Mouse (Mus musculus): ENCODE results near the gene Lipc. TPM values are rescaled to one million over a fixed set of nuclear protein-coding genes. Genes with fewer than 3 reads are reported as not detected.
A peak's percentile ranks its signal among the peaks of the same experiment; 100 is the strongest.

Lipc gene
- total and polyA plus RNA-seq, 3 experiments: 0.14 to 0.25 TPM; not detected in 1

DNA sequence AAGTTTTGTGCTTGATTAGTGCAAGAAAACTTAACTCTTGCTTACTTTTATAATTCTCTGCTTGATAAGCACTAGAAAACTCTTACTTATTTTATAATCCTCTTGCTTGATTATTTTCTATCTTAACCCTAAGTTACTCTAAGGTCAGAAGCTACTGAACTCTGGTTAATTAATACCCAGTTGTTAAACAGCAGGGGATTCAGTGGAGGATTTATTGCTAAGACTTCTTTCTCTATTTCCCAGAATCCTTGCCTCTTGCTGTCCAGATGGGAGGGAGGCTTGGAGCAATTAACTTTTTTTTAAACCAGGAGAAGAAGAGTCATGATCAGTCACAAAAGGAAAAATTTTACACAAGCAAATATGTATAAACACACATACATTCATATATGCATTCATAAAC, 21.3 kb upstream of the Lipc start:
- Histone ChIP-seq H3K4me3 (no peak overlapping the region), H3K27me3 (ENCODE audit: control insufficient read depth, insufficient read depth, low read length) (no peaks in the 10 kb centered on the region), H3K9ac (ENCODE audit: low read depth, low read length) (no peak overlapping the region), H3K27ac (no peak overlapping the region), H3K36me3 (ENCODE audit: control insufficient read depth, insufficient read depth, low read length) (no peaks in the 10 kb centered on the region), H3K79me2 (replicated peaks; ENCODE audit: control insufficient read depth, insufficient read depth, low read length) (no peaks in the 10 kb centered on the region), H3K4me1 (ENCODE audit: control insufficient read depth, insufficient read depth, low read length) (peaks cover 2% of the 10 kb centered on the region)
- no peak for DNase-seq
- TF ChIP-seq CTCF (IDR thresholded peaks at IDR 0.05): no peak
- TF ChIP-seq EP300 (IDR thresholded peaks at IDR 0.05; ENCODE audit: insufficient read depth, low read depth, low read length): no peak
- no peak for TF ChIP-seq POLR2A (IDR thresholded peaks at IDR 0.05; ENCODE audit: insufficient read depth, low read depth, low read length)
- intact Hi-C loops (cut with DNase I): no loop called here

DNA sequence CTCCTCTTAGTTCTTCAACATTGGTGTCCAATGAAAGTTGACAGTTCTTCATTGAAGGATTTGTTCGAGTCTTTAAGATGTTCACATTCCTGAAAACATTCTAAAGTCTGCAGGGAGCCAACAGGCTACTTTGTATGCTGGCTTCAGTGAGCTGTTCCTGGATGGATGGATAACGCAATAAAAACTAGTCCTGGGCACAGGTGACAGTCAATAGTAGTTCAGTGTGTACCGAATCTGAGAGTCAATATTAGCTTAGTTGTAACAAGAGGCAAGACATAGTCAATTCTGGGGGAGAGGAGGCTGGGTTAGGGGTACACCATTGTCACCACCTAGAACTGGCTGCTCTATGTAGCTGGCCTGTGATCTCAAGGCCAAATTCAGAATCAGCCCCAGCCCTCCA, 17.2 kb upstream of the Lipc start:
- peaks cover 6% of the 10 kb centered on the region for H3K4me1 ChIP-seq (ENCODE audit: control insufficient read depth, insufficient read depth, low read length)
- 81% methylated on average over 3 of the region's 3 CpGs for WGBS
- TF ChIP-seq CTCF (IDR thresholded peaks at IDR 0.05): no peak
- TF ChIP-seq POLR2A (IDR thresholded peaks at IDR 0.05; ENCODE audit: insufficient read depth, low read depth, low read length): no peak
- TF ChIP-seq EP300 (IDR thresholded peaks at IDR 0.05; ENCODE audit: insufficient read depth, low read depth, low read length): no peak
- H3K4me3 ChIP-seq: no peak overlapping the region
- H3K27me3 ChIP-seq (ENCODE audit: control insufficient read depth, insufficient read depth, low read length): no peaks in the 10 kb centered on the region
- peaks cover 2% of the 10 kb centered on the region; the same call in 1 of the 2 replicates for H3K36me3 ChIP-seq (ENCODE audit: control insufficient read depth, insufficient read depth, low read length)
- H3K27ac ChIP-seq: no peak overlapping the region
- H3K9ac ChIP-seq (ENCODE audit: low read depth, low read length): no peak overlapping the region
- intact Hi-C loops (cut with DNase I): no loop called here
- no peaks in the 10 kb centered on the region for H3K79me2 ChIP-seq (replicated peaks; ENCODE audit: control insufficient read depth, insufficient read depth, low read length)
- no peak for DNase-seq

DNA sequence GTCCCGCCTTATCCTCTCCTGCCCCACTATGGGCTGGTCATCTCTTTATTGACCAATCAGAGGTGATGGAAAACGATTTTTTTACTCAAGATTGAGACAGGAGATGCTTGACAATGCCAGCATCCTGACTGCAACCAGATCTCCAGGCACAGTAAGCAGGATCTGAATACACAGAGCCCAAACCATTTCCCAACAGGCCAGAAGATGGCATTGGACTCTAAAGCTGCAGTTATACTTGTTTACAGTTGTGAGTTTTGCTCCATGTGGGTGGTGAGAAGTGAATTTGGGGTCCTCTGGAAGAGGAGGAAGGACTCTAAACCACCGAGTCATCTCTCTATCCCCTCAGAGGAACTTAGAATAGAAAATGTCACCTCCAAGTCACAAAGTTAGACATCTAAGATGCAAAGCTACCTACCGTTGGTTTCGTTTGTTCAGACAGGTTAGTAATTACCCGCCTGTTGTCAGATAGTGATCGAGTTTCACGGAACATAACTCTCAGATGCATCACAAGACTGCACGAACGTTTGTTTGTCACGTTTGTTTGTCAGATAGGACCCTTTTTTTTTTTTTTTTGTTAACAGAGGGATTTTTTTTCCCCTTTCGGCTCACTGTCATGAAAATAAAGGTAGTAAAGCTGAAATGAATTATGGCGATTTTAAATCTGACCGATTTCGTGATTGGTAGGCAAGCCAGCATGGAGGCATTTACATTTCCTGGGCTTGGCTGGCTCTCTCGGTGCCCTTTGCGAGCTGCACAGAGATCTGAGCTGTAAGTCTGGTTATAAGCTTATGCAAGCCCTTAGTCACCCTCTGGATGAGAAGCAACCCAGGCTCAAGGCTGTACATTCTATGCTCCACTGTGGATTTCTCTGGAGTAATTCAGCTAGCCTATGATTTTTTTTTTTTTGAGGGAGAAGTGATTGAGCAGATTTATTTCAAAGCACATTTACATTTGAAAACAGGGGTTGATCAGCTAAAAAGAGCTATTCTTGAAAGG, 14.3 kb upstream of the Lipc start:
- TF ChIP-seq POLR2A (IDR thresholded peaks at IDR 0.05; ENCODE audit: insufficient read depth, low read depth, low read length) (no peak), CTCF (IDR thresholded peaks at IDR 0.05) (peak; percentile 19; the same call in 1 of the 2 replicates)
- intact Hi-C loops (cut with DNase I): no loop called here
- DNase-seq: no peak
- H3K27ac ChIP-seq: no peak overlapping the region
- WGBS: 89% methylated on average over 17 of the region's 17 CpGs
- H3K27me3 ChIP-seq (ENCODE audit: control insufficient read depth, insufficient read depth, low read length): no peaks in the 10 kb centered on the region
- H3K9ac ChIP-seq (ENCODE audit: low read depth, low read length): no peak overlapping the region
- no peaks in the 10 kb centered on the region for H3K79me2 ChIP-seq (replicated peaks; ENCODE audit: control insufficient read depth, insufficient read depth, low read length)
- peaks cover 6% of the 10 kb centered on the region for H3K4me1 ChIP-seq (ENCODE audit: control insufficient read depth, insufficient read depth, low read length)
- H3K4me3 ChIP-seq: no peak overlapping the region
- H3K36me3 ChIP-seq (ENCODE audit: control insufficient read depth, insufficient read depth, low read length): peaks cover 2% of the 10 kb centered on the region; the same call in 1 of the 2 replicates

DNA sequence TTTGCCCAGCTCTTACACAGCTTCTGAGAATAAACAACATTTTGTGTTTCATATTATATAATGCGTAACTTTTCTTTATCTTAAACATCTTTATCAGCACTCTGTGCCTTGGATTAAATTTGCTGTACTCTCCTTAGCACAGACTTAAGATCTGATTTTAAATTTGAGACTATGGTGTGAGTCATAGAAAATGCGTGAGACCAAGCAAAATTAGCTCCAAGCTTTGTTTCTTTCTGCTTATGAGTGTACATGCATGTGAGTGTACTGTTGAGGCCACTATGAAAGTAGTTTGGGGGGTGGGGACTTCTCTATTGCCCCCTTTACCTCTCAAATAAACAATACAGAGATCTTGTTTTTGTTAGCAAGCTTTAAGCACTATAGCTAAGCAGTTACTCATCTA, 13.4 kb upstream of the Lipc start:
- TF ChIP-seq CTCF (IDR thresholded peaks at IDR 0.05) (no peak), POLR2A (IDR thresholded peaks at IDR 0.05; ENCODE audit: insufficient read depth, low read depth, low read length) (no peak), EP300 (IDR thresholded peaks at IDR 0.05; ENCODE audit: insufficient read depth, low read depth, low read length) (no peak)
- H3K79me2 ChIP-seq (replicated peaks; ENCODE audit: control insufficient read depth, insufficient read depth, low read length): no peaks in the 10 kb centered on the region
- H3K36me3 ChIP-seq (ENCODE audit: control insufficient read depth, insufficient read depth, low read length): peaks cover 2% of the 10 kb centered on the region; the same call in 1 of the 2 replicates
- peak overlapping the region; percentile 51 for H3K27ac ChIP-seq
- H3K9ac ChIP-seq (ENCODE audit: low read depth, low read length): no peak overlapping the region
- H3K4me3 ChIP-seq: no peak overlapping the region
- H3K4me1 ChIP-seq (ENCODE audit: control insufficient read depth, insufficient read depth, low read length): peaks cover 6% of the 10 kb centered on the region
- intact Hi-C loops (cut with DNase I): no loop called here
- 86% methylated on average over 2 of the region's 2 CpGs for WGBS
- DNase-seq: no peak
- H3K27me3 ChIP-seq (ENCODE audit: control insufficient read depth, insufficient read depth, low read length): no peaks in the 10 kb centered on the region

DNA sequence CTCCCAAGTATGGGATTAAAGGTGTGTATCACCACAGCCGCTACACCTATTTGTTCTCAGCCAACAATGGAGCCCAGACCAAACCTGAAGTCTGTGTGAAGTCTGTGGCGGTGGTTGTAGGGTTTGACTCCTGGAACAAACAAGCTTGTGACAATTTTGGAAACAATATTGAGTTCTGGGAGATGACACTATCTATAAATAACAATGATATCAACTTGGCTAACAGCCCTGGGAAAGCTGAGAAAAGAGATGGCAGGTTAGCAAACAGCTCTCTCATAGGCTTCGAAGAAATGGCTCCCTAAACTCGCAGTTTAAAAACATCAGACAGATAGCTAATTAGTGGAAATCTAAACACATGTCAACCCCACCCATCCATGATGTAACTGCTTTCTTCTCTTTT, 13.0 kb upstream of the Lipc start:
- Histone ChIP-seq H3K4me1 (ENCODE audit: control insufficient read depth, insufficient read depth, low read length) (peaks cover 6% of the 10 kb centered on the region), H3K27ac (peak overlapping the region; percentile 51), H3K36me3 (ENCODE audit: control insufficient read depth, insufficient read depth, low read length) (peaks cover 2% of the 10 kb centered on the region; the same call in 1 of the 2 replicates), H3K27me3 (ENCODE audit: control insufficient read depth, insufficient read depth, low read length) (no peaks in the 10 kb centered on the region), H3K9ac (ENCODE audit: low read depth, low read length) (no peak overlapping the region), H3K4me3 (no peak overlapping the region), H3K79me2 (replicated peaks; ENCODE audit: control insufficient read depth, insufficient read depth, low read length) (no peaks in the 10 kb centered on the region)
- WGBS: 28% methylated on average over 4 of the region's 4 CpGs
- no peak for DNase-seq
- intact Hi-C loops (cut with DNase I): no loop called here
- TF ChIP-seq EP300 (IDR thresholded peaks at IDR 0.05; ENCODE audit: insufficient read depth, low read depth, low read length) (no peak), POLR2A (IDR thresholded peaks at IDR 0.05; ENCODE audit: insufficient read depth, low read depth, low read length) (no peak), CTCF (IDR thresholded peaks at IDR 0.05) (no peak)

DNA sequence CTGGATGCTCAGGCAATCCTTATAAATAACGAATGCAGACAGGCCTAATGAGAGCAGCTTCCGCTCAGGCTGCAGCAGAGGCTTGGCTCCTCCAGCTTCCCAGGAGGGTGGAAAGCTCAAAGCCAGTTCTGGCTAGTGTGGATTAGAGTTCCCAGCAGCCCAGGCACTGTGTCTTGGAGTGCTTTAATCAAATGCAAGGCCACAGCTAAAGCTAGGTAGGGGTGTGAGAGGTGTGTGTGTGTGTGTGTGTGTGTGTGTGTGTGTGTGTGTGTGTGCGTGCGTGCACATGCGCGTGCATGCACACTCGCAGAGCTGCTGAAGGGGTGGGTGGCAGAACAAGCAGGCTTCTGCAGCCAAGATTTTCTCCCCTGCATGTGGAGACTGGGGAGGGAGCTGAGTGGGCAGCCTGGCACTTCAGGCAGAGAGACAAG, 11.4 kb upstream of the Lipc start:
- WGBS: 80% methylated on average over 7 of the region's 7 CpGs
- no peak overlapping the region for H3K27ac ChIP-seq
- no peak overlapping the region for H3K4me3 ChIP-seq

More for the DNA sequence above, 11.4 kb upstream of the Lipc start:
- H3K79me2 ChIP-seq (replicated peaks; ENCODE audit: control insufficient read depth, insufficient read depth, low read length): no peaks in the 10 kb centered on the region
- H3K9ac ChIP-seq (ENCODE audit: low read depth, low read length): no peak overlapping the region
- peaks cover 6% of the 10 kb centered on the region for H3K4me1 ChIP-seq (ENCODE audit: control insufficient read depth, insufficient read depth, low read length)
- no peak for DNase-seq
- H3K36me3 ChIP-seq (ENCODE audit: control insufficient read depth, insufficient read depth, low read length): peaks cover 2% of the 10 kb centered on the region; the same call in 1 of the 2 replicates
- no peaks in the 10 kb centered on the region for H3K27me3 ChIP-seq (ENCODE audit: control insufficient read depth, insufficient read depth, low read length)
- TF ChIP-seq CTCF (IDR thresholded peaks at IDR 0.05): no peak
- no peak for TF ChIP-seq POLR2A (IDR thresholded peaks at IDR 0.05; ENCODE audit: insufficient read depth, low read depth, low read length)
- TF ChIP-seq EP300 (IDR thresholded peaks at IDR 0.05; ENCODE audit: insufficient read depth, low read depth, low read length): no peak
- intact Hi-C loops (cut with DNase I): no loop called here
